In genomic region chr6:10690526-10690925, GRCm38 (mm10) we compare ENCODE assay signal across 6 mouse cellular contexts.
DNase-seq lines count a peak whose midpoint lies in the region.
"Not testable (repeated sequence)": the region's sequence is repeated elsewhere in the genome, so short reads cannot be mapped to it uniquely, and the experiment has no call there.

No protein-coding gene starts in this region.

- intact Hi-C loops in left cerebral cortex, postnatal 4 days (cut with DNase I), result not testable (repeated sequence)

- DNase-seq in adrenal gland, adult (ENCODE audit: inconsistent age in 2 of 2, low spot score in 1 of 2), result peak; percentile 3 to 23
- peak; percentile 19 for DNase-seq in cerebellum, adult 9-11 months
- DNase-seq in frontal cortex, postnatal 36 days (ENCODE audit: low spot score in 2 of 2), result peak; percentile 3 to 28
- DNase-seq in layer of hippocampus, adult 11-12 months (ENCODE audit: low spot score), result peak; percentile 12
- DNase-seq in left cerebral cortex, postnatal 4 days, result peak; percentile 5
- peak; percentile 14 for DNase-seq in spleen, adult 12 weeks (ENCODE audit: low spot score)

Comparison
In these comparisons a context has a peak if more than half of its experiments do, and no peak if none do; other contexts are left out.
1. Peak in every context shown above with its lines: DNase-seq.